Comparison of ENCODE assay signal across 14 mouse cellular contexts in genomic region chr6:88990300-88990685, GRCm38 (mm10).
DNase-seq lines count a peak whose midpoint lies in the region; ATAC-seq lines count a peak whose summit lies in the region.
"Had no signal": no experiment of that assay in that cellular context is flagged by ENCODE, and none has a peak within 500 bp of the region (broad histone marks: within the 10 kb centered on the region; RNA-seq: fewer than 3 reads in every experiment).

No protein-coding gene starts in this region.

- no peak overlapping the region for H3K4me3 ChIP-seq in intestine, embryonic 15.5 days (replicated peaks)
- H3K4me3 ChIP-seq: hindbrain, embryonic 10.5 days; myocyte had no signal

- intact Hi-C loops in heart, postnatal 25 days (cut with DNase I): no loop called here
- intact Hi-C loops in heart, postnatal 10 days (cut with DNase I): no loop called here

- no peaks in the 10 kb centered on the region for H3K27me3 ChIP-seq in intestine, embryonic 15.5 days (replicated peaks)

- H3K4me1 ChIP-seq in intestine, embryonic 15.5 days (replicated peaks): no peaks in the 10 kb centered on the region

- H3K9ac ChIP-seq in intestine, embryonic 15.5 days: no peak overlapping the region

- no peaks in the 10 kb centered on the region for H3K36me3 ChIP-seq in intestine, embryonic 15.5 days
- H3K36me3 ChIP-seq: hindbrain, embryonic 10.5 days had no signal

- H3K9me3 ChIP-seq in intestine, embryonic 15.5 days: no peaks in the 10 kb centered on the region
- H3K9me3 ChIP-seq: hindbrain, embryonic 10.5 days had no signal

- DNase-seq in heart, adult 18-20 months: peak; percentile 34 to 57
- no peak for DNase-seq in heart, postnatal 25 days (ENCODE audit: low spot score)
- DNase-seq in adipocyte (ENCODE audit: low spot score): peak; percentile 93
- peak; percentile 34 to 49 for DNase-seq in heart, postnatal 10 days
- no peak for DNase-seq in kidney, postnatal 14 days
- DNase-seq: cerebellum, adult 18-20 months; kidney, adult 11 months; layer of hippocampus, postnatal 36 days had no signal

- 16% methylated on average over 1 of the region's 1 CpGs for WGBS in intestine, embryonic 15.5 days

- ATAC-seq in megakaryocyte progenitor cell, adult 5-6 weeks (replicated peaks; ENCODE audit: poor library complexity): peak; percentile 60
- ATAC-seq in granulocyte monocyte progenitor cell, adult 5-6 weeks (replicated peaks; ENCODE audit: poor library complexity, severe bottlenecking): no peak
- no peak for ATAC-seq in intestine, embryonic 15.5 days

- H3K4me2 ChIP-seq in intestine, embryonic 15.5 days (replicated peaks): no peak overlapping the region

- no peak overlapping the region for H3K27ac ChIP-seq in intestine, embryonic 15.5 days
- H3K27ac ChIP-seq: hindbrain, embryonic 10.5 days; macrophage had no signal

Comparison
In these comparisons a context has a peak if more than half of its experiments do, and no peak if none do; other contexts are left out.
1. DNase-seq: peak in heart, adult 18-20 months (2 of 2), adipocyte (single experiment) and heart, postnatal 10 days (2 of 2); none in heart, postnatal 25 days (single experiment) and kidney, postnatal 14 days (single experiment).